Mouse (Mus musculus) bone marrow, adult 2 months (tissue): ENCODE results near the gene 4930512M02Rik. TPM values are rescaled to one million over a fixed set of nuclear protein-coding genes. Genes with fewer than 3 reads are reported as not detected.

Experiments used
- H3K27ac ChIP-seq: fragments of 200-500 bp; 2 replicates; pipeline ENCODE4 v1.5.1; 2012; ENCODE audit warnings: low read depth, mild to moderate bottlenecking, control low read depth, inconsistent platforms, low read length; ENCODE audit not compliant: control insufficient read depth, poor library complexity, insufficient read depth
- H3K4me1 ChIP-seq: fragments of 200-500 bp; 2 replicates; pipeline ENCODE4 v1.6.1; 2011; ENCODE audit warnings: low read length; ENCODE audit not compliant: control insufficient read depth, insufficient read depth
- H3K4me3 ChIP-seq: fragments of 200-500 bp; replicated peaks from 2 replicates; pipeline ENCODE3; 2011; ENCODE audit warnings: mild to moderate bottlenecking, low read depth, low read length, control low read depth; ENCODE audit not compliant: control insufficient read depth
- CTCF ChIP-seq: fragments of 200-500 bp; IDR thresholded peaks from 2 replicates; pipeline ENCODE4 v1.5.1; 2011; ENCODE audit warnings: low read length, control low read depth; ENCODE audit not compliant: control insufficient read depth, insufficient read depth
- POLR2A ChIP-seq: fragments of 200-500 bp; IDR thresholded peaks from 2 replicates; pipeline ENCODE4 v1.6.1; 2011; ENCODE audit warnings: low read depth, mild to moderate bottlenecking, control low read depth, low read length, borderline replicate concordance; ENCODE audit not compliant: control insufficient read depth
- WGBS: fragments of 180-500 bp; shearing (Covaris S2); methylation state at CpG from one replicate; pipeline ENCODE4 v1.1.7; 2018; 5-methylcytosine and 5-hydroxymethylcytosine counted together
- polyA plus RNA-seq: library from polyadenylated mRNA; stranded (reverse); fragments of >200 nt; gene quantifications from 2 replicates; pipeline ENCODE4 v1.2.4, GENCODE M21; 2011; ENCODE audit warnings: low replicate concordance; ENCODE audit not compliant: missing spikeins, insufficient read depth, insufficient read length

The 4930512M02Rik gene
- polyA plus RNA-seq, 1 experiment, result not detected

GRCm38 (mm10) chr11:11557173-11557967, 70.3 kb downstream of the 4930512M02Rik start:
- peak; percentile 93 for TF ChIP-seq CTCF
- TF ChIP-seq POLR2A, result no peak
- 11% methylated on average over 11 of the region's 11 CpGs for WGBS
- peak overlapping the region; percentile 45 for H3K27ac ChIP-seq
- peaks cover 20% of the 10 kb centered on the region for H3K4me1 ChIP-seq
- H3K4me3 ChIP-seq, result peak overlapping the region; percentile 2

GRCm38 (mm10) chr11:11556186-11556585, 71.4 kb downstream of the 4930512M02Rik start:
- WGBS, result 63% methylated on average over 1 of the region's 1 CpGs
- peaks cover 16% of the 10 kb centered on the region for H3K4me1 ChIP-seq
- no peak overlapping the region for H3K4me3 ChIP-seq
- H3K27ac ChIP-seq, result no peak overlapping the region
- no peak for TF ChIP-seq POLR2A
- TF ChIP-seq CTCF, result no peak

GRCm38 (mm10) chr11:11555563-11555962, 72.1 kb downstream of the 4930512M02Rik start:
- Histone ChIP-seq H3K4me3 (no peak overlapping the region), H3K27ac (no peak overlapping the region), H3K4me1 (peaks cover 15% of the 10 kb centered on the region)
- TF ChIP-seq CTCF (no peak), POLR2A (no peak)
- WGBS, result 49% methylated on average over 8 of the region's 8 CpGs

- no peak for TF ChIP-seq POLR2A
- no peak for TF ChIP-seq CTCF
- Histone ChIP-seq H3K27ac (no peak overlapping the region; the same call in 1 of the 2 replicates), H3K4me1 (peaks cover 3% of the 10 kb centered on the region), H3K4me3 (no peak overlapping the region)
- WGBS, result 25% methylated on average over 7 of the region's 7 CpGs
These were observed 79.9 kb downstream of the 4930512M02Rik start for GRCm38 (mm10) chr11:11547597-11548240.

GRCm38 (mm10) chr11:11546903-11547511, 80.6 kb downstream of the 4930512M02Rik start:
- peaks cover 3% of the 10 kb centered on the region for H3K4me1 ChIP-seq
- TF ChIP-seq CTCF (no peak), POLR2A (no peak)
- H3K4me3 ChIP-seq, result no peak overlapping the region
- WGBS, result 51% methylated on average over 7 of the region's 7 CpGs
- no peak overlapping the region for H3K27ac ChIP-seq

GRCm38 (mm10) chr11:11545948-11546347, 81.7 kb downstream of the 4930512M02Rik start:
- Histone ChIP-seq H3K4me3 (no peak overlapping the region), H3K4me1 (peaks cover 3% of the 10 kb centered on the region), H3K27ac (no peak overlapping the region)
- WGBS, result 70% methylated on average over 3 of the region's 3 CpGs
- no peak for TF ChIP-seq CTCF

Other genes starting within 250 kb of the 4930512M02Rik start
- gene Spata48, start 165.7 kb downstream of the 4930512M02Rik start, polyA plus RNA-seq, result 1.4 and 1.7 TPM in 2 replicates
- not detected in 2 replicates for gene Zpbp, start 165.4 kb downstream of the 4930512M02Rik start, polyA plus RNA-seq
- 32.8 and 38.1 TPM in 2 replicates for gene Ikzf1, start 57.2 kb upstream of the 4930512M02Rik start, polyA plus RNA-seq
- gene Fignl1, start 181.1 kb upstream of the 4930512M02Rik start, polyA plus RNA-seq, result 24.9 and 39.4 TPM in 2 replicates